Mouse (Mus musculus): ENCODE results near the gene Ap5b1.
A peak's percentile ranks its signal among the peaks of the same experiment; 100 is the strongest.

Gene Ap5b1

GRCm38 (mm10) chr19:5567534-5568469 lies at the start of gene Ap5b1:
TSS of gene Ap5b1 (plus strand) at chr19:5568025.
- peak; percentile 87 to 92 for DNase-seq

GRCm38 (mm10) chr19:5518721-5519120 lies 49.1 kb upstream of the Ap5b1 start:
- DNase-seq, result no peak

GRCm38 (mm10) chr19:5525204-5525603 lies 42.6 kb upstream of the Ap5b1 start:
- DNase-seq, result no peak

- DNase-seq, result peak; percentile 87 to 96
Observed at GRCm38 (mm10) chr19:5529325-5530137, 38.3 kb upstream of the Ap5b1 start.

GRCm38 (mm10) chr19:5530138-5530524 lies 37.7 kb upstream of the Ap5b1 start:
- DNase-seq, result no peak

- no peak for DNase-seq
Observed at GRCm38 (mm10) chr19:5532520-5532919, 35.3 kb upstream of the Ap5b1 start.

GRCm38 (mm10) chr19:5538786-5539185 lies 29.0 kb upstream of the Ap5b1 start:
- no peak for DNase-seq

- DNase-seq, result no peak
Observed at GRCm38 (mm10) chr19:5543362-5543761, 24.5 kb upstream of the Ap5b1 start.

GRCm38 (mm10) chr19:5544031-5544430 lies 23.8 kb upstream of the Ap5b1 start:
- DNase-seq, result no peak

GRCm38 (mm10) chr19:5547471-5548056 lies 20.3 kb upstream of the Ap5b1 start:
- DNase-seq, result no peak

- DNase-seq, result no peak
Observed at GRCm38 (mm10) chr19:5553802-5554201, 14.0 kb upstream of the Ap5b1 start.

- no peak for DNase-seq
Observed at GRCm38 (mm10) chr19:5554212-5554611, 13.6 kb upstream of the Ap5b1 start.

- DNase-seq, result no peak
Observed at GRCm38 (mm10) chr19:5558169-5558568, 9.7 kb upstream of the Ap5b1 start.

- DNase-seq, result peak in 1 of 2 experiments; percentile 2
Observed at GRCm38 (mm10) chr19:5558770-5559169, 9.1 kb upstream of the Ap5b1 start.

GRCm38 (mm10) chr19:5559229-5559628 lies 8.6 kb upstream of the Ap5b1 start:
- no peak for DNase-seq

- peak in 1 of 2 experiments; percentile 21 for DNase-seq
Observed at GRCm38 (mm10) chr19:5559631-5560456, 8.0 kb upstream of the Ap5b1 start.

GRCm38 (mm10) chr19:5560457-5561041 lies 7.3 kb upstream of the Ap5b1 start, which contains the start of gene Ovol1:
TSS of gene Ovol1 (minus strand) at chr19:5560646.
- peak; percentile 4 to 22 for DNase-seq

GRCm38 (mm10) chr19:5561252-5561790 lies 6.5 kb upstream of the Ap5b1 start:
- DNase-seq, result peak in 1 of 2 experiments; percentile 3

GRCm38 (mm10) chr19:5561886-5562285 lies 5.9 kb upstream of the Ap5b1 start:
- peak in 1 of 2 experiments; percentile 2 for DNase-seq

- DNase-seq, result peak in 1 of 2 experiments; percentile 0
Observed at GRCm38 (mm10) chr19:5562776-5563175, 5.0 kb upstream of the Ap5b1 start.

- peak in 1 of 2 experiments; percentile 4 for DNase-seq
Observed at GRCm38 (mm10) chr19:5566316-5566715, 1.5 kb upstream of the Ap5b1 start.

Measured in spleen, adult 18-20 months (tissue).